Mouse (Mus musculus): ENCODE results near the gene Pdlim5. TPM values are rescaled to one million over a fixed set of nuclear protein-coding genes. Genes with fewer than 3 reads are reported as not detected.
A peak's percentile ranks its signal among the peaks of the same experiment; 100 is the strongest.
"Not testable (repeated sequence)": the region's sequence is repeated elsewhere in the genome, so short reads cannot be mapped to it uniquely, and the experiment has no call there.

Pdlim5 gene
- polyA plus RNA-seq (2014; fragmentation: Nextera tagmentation; extraction: Ambion mirVana): 26.6 and 29.1 TPM in 2 replicates

DNA sequence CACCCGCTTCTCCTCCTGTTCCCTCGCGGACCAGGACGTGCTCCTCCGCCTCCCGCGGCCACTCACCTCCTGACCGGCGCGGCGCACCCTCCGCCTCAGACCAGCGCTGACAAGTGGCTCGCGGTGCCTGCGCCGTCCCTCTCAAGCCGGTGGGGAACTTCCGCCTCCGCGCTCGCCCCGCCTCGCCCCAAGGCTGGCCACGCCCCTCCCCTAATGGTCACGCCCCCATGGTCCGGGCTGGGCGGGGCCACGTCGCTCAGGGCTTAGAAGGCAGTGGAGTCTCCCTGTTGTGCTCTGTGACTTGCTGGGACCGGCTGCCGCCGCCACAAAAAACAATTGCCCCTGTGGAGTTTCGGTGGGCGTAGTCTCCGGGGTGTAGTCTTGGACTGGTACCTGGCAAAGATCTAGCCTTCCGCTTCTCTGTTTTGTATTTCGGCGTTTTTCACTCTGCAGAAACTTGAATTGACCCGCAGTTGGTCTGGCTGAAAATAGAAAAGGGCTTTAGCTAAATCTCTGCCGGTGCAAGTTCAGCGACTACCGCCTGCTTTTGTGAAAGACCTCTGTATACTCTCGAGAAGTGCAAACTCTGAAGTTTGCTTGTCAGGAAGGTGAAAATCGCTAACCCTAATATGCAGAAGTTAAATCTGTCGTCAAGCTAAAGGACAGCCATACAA lies at the start of gene Pdlim5:
Pdlim5 (minus strand) TSS at position 177 of the 674 bp plus-strand sequence.
- Histone ChIP-seq H3K27me3 (replicated peaks; ENCODE audit: control insufficient read depth, insufficient read depth, low read length) (no peaks in the 10 kb centered on the region), H3K4me2 (peak within 1 kb of the TSS; percentile 73), H3K4me3 (ENCODE audit: low read depth, low read length) (peak within 1 kb of the TSS; percentile 82), H3K27ac (ENCODE audit: low read depth, low read length) (peak within 1 kb of the TSS; percentile 90), H3K36me3 (ENCODE audit: control insufficient read depth, insufficient read depth, low read length) (no peaks in the 10 kb centered on the region), H3K9me3 (ENCODE audit: control insufficient read depth, low read length) (no peaks in the 10 kb centered on the region), H3K9ac (ENCODE audit: low read depth, low read length) (peak within 1 kb of the TSS; percentile 80), H3K4me1 (replicated peaks; ENCODE audit: control insufficient read depth, insufficient read depth, low read length) (peaks cover 3% of the 10 kb centered on the region; the same call in 1 of the 2 replicates)
- DNase-seq (ENCODE audit: low spot score) (peak; percentile 98), ATAC-seq (replicated peaks; ENCODE audit: low FRiP score) (peak; percentile 96)
- under 1% methylated on average over 46 of the region's 46 CpGs for WGBS

GRCm38 (mm10) chr3:142443710-142444043 lies 48.2 kb upstream of the Pdlim5 start:
- Histone ChIP-seq H3K27ac (ENCODE audit: low read depth, low read length) (no peak overlapping the region), H3K36me3 (ENCODE audit: control insufficient read depth, insufficient read depth, low read length) (no peaks in the 10 kb centered on the region), H3K9me3 (ENCODE audit: control insufficient read depth, low read length) (no peaks in the 10 kb centered on the region), H3K4me3 (ENCODE audit: low read depth, low read length) (no peak overlapping the region), H3K4me1 (replicated peaks; ENCODE audit: control insufficient read depth, insufficient read depth, low read length) (peaks cover 3% of the 10 kb centered on the region), H3K27me3 (replicated peaks; ENCODE audit: control insufficient read depth, insufficient read depth, low read length) (no peaks in the 10 kb centered on the region), H3K9ac (ENCODE audit: low read depth, low read length) (no peak overlapping the region), H3K4me2 (no peak overlapping the region; the same call in 1 of the 2 replicates)
- WGBS: 30% methylated on average over 4 of the region's 4 CpGs
- DNase-seq (ENCODE audit: low spot score): no peak
- peak; percentile 13; the same call in 1 of the 2 replicates for ATAC-seq (replicated peaks; ENCODE audit: low FRiP score)

- peak; percentile 60 for DNase-seq (ENCODE audit: low spot score)
- Histone ChIP-seq H3K4me1 (replicated peaks; ENCODE audit: control insufficient read depth, insufficient read depth, low read length) (peaks cover 3% of the 10 kb centered on the region), H3K4me2 (peak overlapping the region; percentile 55), H3K27ac (ENCODE audit: low read depth, low read length) (no peak overlapping the region), H3K4me3 (ENCODE audit: low read depth, low read length) (no peak overlapping the region), H3K9ac (ENCODE audit: low read depth, low read length) (no peak overlapping the region), H3K9me3 (ENCODE audit: control insufficient read depth, low read length) (no peaks in the 10 kb centered on the region), H3K27me3 (replicated peaks; ENCODE audit: control insufficient read depth, insufficient read depth, low read length) (no peaks in the 10 kb centered on the region), H3K36me3 (ENCODE audit: control insufficient read depth, insufficient read depth, low read length) (no peaks in the 10 kb centered on the region)
- ATAC-seq (replicated peaks; ENCODE audit: low FRiP score): peak; percentile 60; the same call in 1 of the 2 replicates
- WGBS: 9% methylated on average over 12 of the region's 12 CpGs
Observed at GRCm38 (mm10) chr3:142443006-142443709, 47.7 kb upstream of the Pdlim5 start.

DNA sequence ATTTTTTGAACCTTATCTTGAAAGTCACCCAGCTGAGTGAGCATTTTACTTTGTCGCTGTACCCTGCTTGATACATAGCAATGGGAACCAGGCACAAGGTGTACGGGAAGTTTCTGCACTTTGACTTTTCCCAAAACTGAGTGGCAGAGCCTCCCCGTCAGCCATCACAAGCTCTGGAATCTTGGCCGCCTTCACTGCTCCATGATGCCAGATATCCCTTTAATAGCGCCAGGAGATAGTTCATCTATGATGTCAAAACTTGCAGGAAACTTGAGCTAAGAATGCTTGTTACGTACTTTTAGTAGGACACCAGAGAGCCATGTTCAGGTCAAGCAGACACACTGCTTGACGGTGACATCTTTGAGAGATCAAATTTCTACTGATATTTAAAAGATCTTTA lies 46.7 kb upstream of the Pdlim5 start:
- H3K9ac ChIP-seq (ENCODE audit: low read depth, low read length): no peak overlapping the region
- no peak overlapping the region for H3K4me3 ChIP-seq (ENCODE audit: low read depth, low read length)
- peaks cover 4% of the 10 kb centered on the region for H3K4me1 ChIP-seq (replicated peaks; ENCODE audit: control insufficient read depth, insufficient read depth, low read length)
- 85% methylated on average over 7 of the region's 7 CpGs for WGBS
- DNase-seq (ENCODE audit: low spot score) (no peak), ATAC-seq (replicated peaks; ENCODE audit: low FRiP score) (no peak)
- H3K27me3 ChIP-seq (replicated peaks; ENCODE audit: control insufficient read depth, insufficient read depth, low read length): no peaks in the 10 kb centered on the region
- H3K36me3 ChIP-seq (ENCODE audit: control insufficient read depth, insufficient read depth, low read length): no peaks in the 10 kb centered on the region
- no peaks in the 10 kb centered on the region for H3K9me3 ChIP-seq (ENCODE audit: control insufficient read depth, low read length)
- H3K27ac ChIP-seq (ENCODE audit: low read depth, low read length): no peak overlapping the region
- H3K4me2 ChIP-seq: no peak overlapping the region

DNA sequence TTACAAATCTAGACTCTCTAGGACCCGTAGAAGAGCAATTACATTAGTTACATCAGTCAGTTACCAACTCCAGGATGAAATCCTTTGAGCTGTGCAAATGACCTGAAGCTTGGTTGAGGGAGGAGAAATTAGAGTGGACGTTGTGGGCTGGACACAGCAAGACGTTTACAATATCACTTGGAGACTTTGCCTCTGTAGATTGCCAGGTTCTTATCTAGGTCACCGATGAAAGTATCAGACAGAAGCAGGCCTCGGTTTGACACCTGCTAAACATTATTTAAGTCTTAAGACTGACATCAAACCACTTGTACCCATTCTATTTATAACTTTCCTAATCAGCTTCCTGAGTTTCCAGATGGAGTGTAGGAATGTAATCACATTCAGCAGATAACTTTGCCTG lies 45.6 kb upstream of the Pdlim5 start:
- Histone ChIP-seq H3K36me3 (ENCODE audit: control insufficient read depth, insufficient read depth, low read length) (no peaks in the 10 kb centered on the region), H3K4me3 (ENCODE audit: low read depth, low read length) (no peak overlapping the region), H3K9ac (ENCODE audit: low read depth, low read length) (no peak overlapping the region), H3K27ac (ENCODE audit: low read depth, low read length) (no peak overlapping the region), H3K9me3 (ENCODE audit: control insufficient read depth, low read length) (no peaks in the 10 kb centered on the region), H3K4me1 (replicated peaks; ENCODE audit: control insufficient read depth, insufficient read depth, low read length) (peaks cover 7% of the 10 kb centered on the region), H3K4me2 (no peak overlapping the region), H3K27me3 (replicated peaks; ENCODE audit: control insufficient read depth, insufficient read depth, low read length) (no peaks in the 10 kb centered on the region)
- WGBS: 23% methylated on average over 5 of the region's 5 CpGs
- ATAC-seq (replicated peaks; ENCODE audit: low FRiP score): no peak
- no peak for DNase-seq (ENCODE audit: low spot score)

- 56% methylated on average over 4 of the region's 4 CpGs for WGBS
- H3K4me2 ChIP-seq: no peak overlapping the region
- H3K9me3 ChIP-seq (ENCODE audit: control insufficient read depth, low read length): no peaks in the 10 kb centered on the region
- H3K4me3 ChIP-seq (ENCODE audit: low read depth, low read length): no peak overlapping the region
- H3K4me1 ChIP-seq (replicated peaks; ENCODE audit: control insufficient read depth, insufficient read depth, low read length): peaks cover 7% of the 10 kb centered on the region
- no peak overlapping the region for H3K27ac ChIP-seq (ENCODE audit: low read depth, low read length)
- H3K9ac ChIP-seq (ENCODE audit: low read depth, low read length): no peak overlapping the region
- ATAC-seq (replicated peaks; ENCODE audit: low FRiP score) (no peak), DNase-seq (ENCODE audit: low spot score) (no peak)
- H3K27me3 ChIP-seq (replicated peaks; ENCODE audit: control insufficient read depth, insufficient read depth, low read length): no peaks in the 10 kb centered on the region
- no peaks in the 10 kb centered on the region for H3K36me3 ChIP-seq (ENCODE audit: control insufficient read depth, insufficient read depth, low read length)
Observed at GRCm38 (mm10) chr3:142440191-142440590, 44.7 kb upstream of the Pdlim5 start.

DNA sequence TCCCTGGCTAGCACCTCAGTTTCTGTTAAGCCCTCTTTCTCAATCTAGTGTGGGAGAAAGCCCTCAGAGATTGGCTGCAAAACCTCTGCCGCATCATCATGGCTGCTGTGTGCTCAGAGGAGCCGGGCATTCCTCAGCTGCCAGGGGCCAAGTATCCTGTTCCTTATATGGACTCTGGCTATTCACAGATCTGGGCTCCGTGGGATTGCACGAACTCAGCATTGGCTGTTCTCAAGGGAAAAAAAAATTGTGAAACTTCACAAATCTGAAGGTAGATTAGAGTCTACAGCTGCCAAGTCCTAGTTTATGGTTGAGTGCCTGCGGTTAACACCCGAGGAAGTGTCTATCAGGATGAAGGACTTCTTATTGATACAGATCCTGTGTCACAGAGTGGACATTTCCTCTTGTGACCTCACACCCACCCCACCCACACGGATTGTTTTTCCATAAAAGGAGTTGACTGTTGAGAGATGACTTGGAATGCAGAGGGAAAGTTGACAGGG lies 44.1 kb upstream of the Pdlim5 start:
- H3K36me3 ChIP-seq (ENCODE audit: control insufficient read depth, insufficient read depth, low read length): no peaks in the 10 kb centered on the region
- no peak overlapping the region for H3K27ac ChIP-seq (ENCODE audit: low read depth, low read length)
- peaks cover 7% of the 10 kb centered on the region for H3K4me1 ChIP-seq (replicated peaks; ENCODE audit: control insufficient read depth, insufficient read depth, low read length)
- no peaks in the 10 kb centered on the region for H3K9me3 ChIP-seq (ENCODE audit: control insufficient read depth, low read length)
- WGBS: 46% methylated on average over 7 of the region's 7 CpGs
- no peak for ATAC-seq (replicated peaks; ENCODE audit: low FRiP score)
- no peak overlapping the region for H3K4me2 ChIP-seq
- DNase-seq (ENCODE audit: low spot score): no peak
- H3K4me3 ChIP-seq (ENCODE audit: low read depth, low read length): no peak overlapping the region
- no peaks in the 10 kb centered on the region for H3K27me3 ChIP-seq (replicated peaks; ENCODE audit: control insufficient read depth, insufficient read depth, low read length)
- H3K9ac ChIP-seq (ENCODE audit: low read depth, low read length): no peak overlapping the region

GRCm38 (mm10) chr3:142438630-142439029 lies 43.1 kb upstream of the Pdlim5 start:
- H3K4me2 ChIP-seq; ATAC-seq (replicated peaks; ENCODE audit: low FRiP score); H3K4me3 ChIP-seq (ENCODE audit: low read depth, low read length); H3K27ac ChIP-seq (ENCODE audit: low read depth, low read length); DNase-seq (ENCODE audit: low spot score); H3K27me3 ChIP-seq (replicated peaks; ENCODE audit: control insufficient read depth, insufficient read depth, low read length); H3K4me1 ChIP-seq (replicated peaks; ENCODE audit: control insufficient read depth, insufficient read depth, low read length); H3K9me3 ChIP-seq (ENCODE audit: control insufficient read depth, low read length); H3K36me3 ChIP-seq (ENCODE audit: control insufficient read depth, insufficient read depth, low read length); H3K9ac ChIP-seq (ENCODE audit: low read depth, low read length): not testable (repeated sequence)
- 83% methylated on average over 8 of the region's 8 CpGs for WGBS
